Mouse (Mus musculus) MEL (cell line): ENCODE measurements around the gene Rgl1.

Source experiments
- BHLHE40 ChIP-seq: IDR thresholded peaks from 2 replicates; pipeline ENCODE4 v1.6.1; 2012; ENCODE audit warnings: low read depth, mild to moderate bottlenecking, inconsistent platforms, low read length, improper control_type of control experiment, borderline replicate concordance
- CTCF ChIP-seq, 3 experiments: IDR thresholded peaks in 2 of 3; conservative IDR thresholded peaks in 1 of 3; 2 replicates each; pipeline ENCODE4 v1.5.1; 2011 to 2012; ENCODE audit warnings: low read length in 3 of 3, low read depth in 2 of 3, mild to moderate bottlenecking in 2 of 3, improper control_type of control experiment in 1 of 3, inconsistent platforms in 1 of 3, mixed read lengths in 1 of 3, moderate library complexity in 1 of 3; ENCODE audit not compliant: control insufficient read depth in 1 of 3, insufficient read depth in 1 of 3, poor library complexity in 1 of 3, severe bottlenecking in 1 of 3
- JUND ChIP-seq: IDR thresholded peaks from 2 replicates; pipeline ENCODE4 v1.6.1; 2011; ENCODE audit warnings: low read depth, mild to moderate bottlenecking, improper control_type of control experiment, low read length
- MAFK ChIP-seq: IDR thresholded peaks from 2 replicates; pipeline ENCODE4 v1.6.1; 2011; ENCODE audit warnings: low read depth, mild to moderate bottlenecking, low read length, improper control_type of control experiment, borderline replicate concordance
- POLR2AphosphoS2 ChIP-seq: IDR thresholded peaks from 2 replicates; pipeline ENCODE4 v1.6.1; 2011; ENCODE audit warnings: low read length, improper control_type of control experiment
- RAD21 ChIP-seq: IDR thresholded peaks from 2 replicates; pipeline ENCODE4 v1.6.1; 2011; ENCODE audit warnings: mild to moderate bottlenecking, low read depth, low read length, improper control_type of control experiment
- RCOR1 ChIP-seq: IDR thresholded peaks from 2 replicates; pipeline ENCODE4 v1.6.1; 2012; ENCODE audit warnings: low read depth, mild to moderate bottlenecking, inconsistent platforms, low read length, improper control_type of control experiment
- TAL1 ChIP-seq: IDR thresholded peaks from 2 replicates; pipeline ENCODE4 v1.6.1; 2012; ENCODE audit warnings: mild to moderate bottlenecking, inconsistent platforms, low read length, moderate library complexity, mixed read lengths
- UBTF ChIP-seq: IDR thresholded peaks from 2 replicates; pipeline ENCODE4 v1.6.1; 2012; ENCODE audit warnings: low read depth, mild to moderate bottlenecking, inconsistent platforms, low read length, improper control_type of control experiment, moderate library complexity, borderline replicate concordance; ENCODE audit not compliant: insufficient read depth

DNA sequence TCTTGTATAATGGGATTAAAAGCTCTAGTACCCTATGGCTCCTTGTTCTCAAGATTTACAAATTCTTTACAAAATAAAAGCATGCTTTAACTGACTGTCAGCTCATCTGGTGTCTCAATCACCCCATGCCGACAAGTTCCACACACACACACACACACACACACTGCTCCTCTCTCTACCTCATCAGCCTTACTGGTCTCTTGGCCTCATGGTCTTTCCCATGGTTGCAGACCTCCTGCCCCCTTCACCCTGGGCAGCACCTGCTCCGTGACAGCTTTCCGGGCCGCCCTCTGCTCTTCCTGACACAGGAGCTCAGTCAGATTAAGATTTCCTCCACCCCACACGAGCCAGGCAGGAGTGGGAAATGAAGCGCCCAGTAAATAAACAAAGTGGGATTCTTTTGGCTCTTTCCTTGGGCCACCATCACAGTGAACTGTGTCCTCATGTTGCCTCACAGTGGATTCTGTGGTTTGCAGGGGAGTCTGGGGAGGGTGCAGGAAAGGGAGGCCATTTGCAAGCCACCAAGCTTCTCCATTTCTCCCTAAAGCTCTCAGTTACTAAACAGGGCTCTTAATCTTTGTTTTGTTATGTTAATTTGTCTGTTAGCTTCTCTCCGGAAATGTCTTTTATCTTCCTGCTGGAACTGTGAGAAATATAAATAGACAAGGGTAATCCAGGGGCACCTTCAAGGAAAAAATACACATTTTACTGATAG is 193.2 kb downstream of the Rgl1 start:
- TF ChIP-seq TAL1 (no peak), JUND (no peak), CTCF (IDR thresholded peaks at IDR 0.05 in 2 of 3, conservative IDR thresholded peaks at IDR 0.05 in 1 of 3; ENCODE audit: control insufficient read depth in 1 of 3, insufficient read depth in 1 of 3, low read depth in 2 of 3, low read length in 3 of 3, poor library complexity in 1 of 3, severe bottlenecking in 1 of 3) (no peak), MAFK (no peak), RAD21 (no peak), BHLHE40 (no peak), UBTF (no peak), POLR2AphosphoS2 (no peak), RCOR1 (no peak)
